Mouse (Mus musculus): Measurements from ENCODE around the gene Hmcn1. TPM values are rescaled to one million over a fixed set of nuclear protein-coding genes. Genes with fewer than 3 reads are reported as not detected.

Gene Hmcn1
- polyA plus RNA-seq, 1 experiment: 0.13 TPM

GRCm38 (mm10) chr1:150645314-150645713 lies 347.9 kb downstream of the Hmcn1 start:
- no peaks in the 10 kb centered on the region for H3K79me3 ChIP-seq (ENCODE audit: low read depth)
- no peaks in the 10 kb centered on the region for H3K79me2 ChIP-seq (ENCODE audit: control insufficient read depth, insufficient read depth)
- H3K4me3 ChIP-seq (ENCODE audit: insufficient read depth, poor library complexity, severe bottlenecking): no peak overlapping the region
- TF ChIP-seq USF1 (IDR thresholded peaks at IDR 0.05; ENCODE audit: low read depth): no peak
- no peak for TF ChIP-seq CTCF (IDR thresholded peaks at IDR 0.05; ENCODE audit: control insufficient read depth, insufficient read depth, insufficient read length)
- TF ChIP-seq MAX (IDR thresholded peaks at IDR 0.05): no peak
- TF ChIP-seq CEBPB (IDR thresholded peaks at IDR 0.05; ENCODE audit: low read depth): no peak
- no peak for TF ChIP-seq MYOG (IDR thresholded peaks at IDR 0.05; ENCODE audit: control insufficient read depth, extremely low read depth, insufficient read length)
- no peak for TF ChIP-seq FOSL1 (IDR thresholded peaks at IDR 0.05; ENCODE audit: insufficient read depth, low read length, poor library complexity, severe bottlenecking)
- TF ChIP-seq MYOD1 (IDR thresholded peaks at IDR 0.05; ENCODE audit: control insufficient read depth, insufficient read length, low read depth): no peak
- H3ac ChIP-seq (ENCODE audit: control insufficient read depth, insufficient read length, low read depth): no peak overlapping the region
- H3K36me3 ChIP-seq (ENCODE audit: control insufficient read depth, insufficient read depth): no peaks in the 10 kb centered on the region
- no peaks in the 10 kb centered on the region for H3K27me3 ChIP-seq (ENCODE audit: control insufficient read depth, insufficient read depth, insufficient read length)

GRCm38 (mm10) chr1:150639522-150639921 lies 353.7 kb downstream of the Hmcn1 start:
- TF ChIP-seq MYOG (IDR thresholded peaks at IDR 0.05; ENCODE audit: control insufficient read depth, extremely low read depth, insufficient read length): no peak
- no peak for TF ChIP-seq CEBPB (IDR thresholded peaks at IDR 0.05; ENCODE audit: low read depth)
- TF ChIP-seq FOSL1 (IDR thresholded peaks at IDR 0.05; ENCODE audit: insufficient read depth, low read length, poor library complexity, severe bottlenecking): no peak
- TF ChIP-seq MYOD1 (IDR thresholded peaks at IDR 0.05; ENCODE audit: control insufficient read depth, insufficient read length, low read depth): no peak
- TF ChIP-seq CTCF (IDR thresholded peaks at IDR 0.05; ENCODE audit: control insufficient read depth, insufficient read depth, insufficient read length): no peak
- TF ChIP-seq USF1 (IDR thresholded peaks at IDR 0.05; ENCODE audit: low read depth): no peak

GRCm38 (mm10) chr1:150632506-150632905 lies 360.7 kb downstream of the Hmcn1 start:
- TF ChIP-seq FOSL1 (IDR thresholded peaks at IDR 0.05; ENCODE audit: insufficient read depth, low read length, poor library complexity, severe bottlenecking): no peak
- Histone ChIP-seq H3K79me2 (ENCODE audit: control insufficient read depth, insufficient read depth) (no peaks in the 10 kb centered on the region), H3K4me3 (ENCODE audit: insufficient read depth, poor library complexity, severe bottlenecking) (no peak overlapping the region), H3K79me3 (ENCODE audit: low read depth) (no peaks in the 10 kb centered on the region), H3K27me3 (ENCODE audit: control insufficient read depth, insufficient read depth, insufficient read length) (peaks cover 6% of the 10 kb centered on the region), H3ac (ENCODE audit: control insufficient read depth, insufficient read length, low read depth) (no peak overlapping the region), H3K36me3 (ENCODE audit: control insufficient read depth, insufficient read depth) (no peaks in the 10 kb centered on the region)

More at GRCm38 (mm10) chr1:150639522-150639921, 353.7 kb downstream of the Hmcn1 start:
- Histone ChIP-seq H3K27me3 (ENCODE audit: control insufficient read depth, insufficient read depth, insufficient read length) (no peaks in the 10 kb centered on the region), H3K36me3 (ENCODE audit: control insufficient read depth, insufficient read depth) (no peaks in the 10 kb centered on the region), H3K79me2 (ENCODE audit: control insufficient read depth, insufficient read depth) (no peaks in the 10 kb centered on the region), H3K4me3 (ENCODE audit: insufficient read depth, poor library complexity, severe bottlenecking) (no peak overlapping the region), H3ac (ENCODE audit: control insufficient read depth, insufficient read length, low read depth) (no peak overlapping the region), H3K79me3 (ENCODE audit: low read depth) (no peaks in the 10 kb centered on the region)

- no peak overlapping the region for H3K4me3 ChIP-seq (ENCODE audit: insufficient read depth, poor library complexity, severe bottlenecking)
- no peaks in the 10 kb centered on the region for H3K36me3 ChIP-seq (ENCODE audit: control insufficient read depth, insufficient read depth)
- no peaks in the 10 kb centered on the region for H3K79me2 ChIP-seq (ENCODE audit: control insufficient read depth, insufficient read depth)
- no peak overlapping the region for H3ac ChIP-seq (ENCODE audit: control insufficient read depth, insufficient read length, low read depth)
- no peaks in the 10 kb centered on the region for H3K79me3 ChIP-seq (ENCODE audit: low read depth)
- peaks cover 6% of the 10 kb centered on the region for H3K27me3 ChIP-seq (ENCODE audit: control insufficient read depth, insufficient read depth, insufficient read length)
- TF ChIP-seq MYOD1 (IDR thresholded peaks at IDR 0.05; ENCODE audit: control insufficient read depth, insufficient read length, low read depth): no peak
- TF ChIP-seq MYOG (IDR thresholded peaks at IDR 0.05; ENCODE audit: control insufficient read depth, extremely low read depth, insufficient read length): no peak
- TF ChIP-seq CEBPB (IDR thresholded peaks at IDR 0.05; ENCODE audit: low read depth): no peak
- no peak for TF ChIP-seq MAX (IDR thresholded peaks at IDR 0.05)
- no peak for TF ChIP-seq CTCF (IDR thresholded peaks at IDR 0.05; ENCODE audit: control insufficient read depth, insufficient read depth, insufficient read length)
- no peak for TF ChIP-seq USF1 (IDR thresholded peaks at IDR 0.05; ENCODE audit: low read depth)
- TF ChIP-seq FOSL1 (IDR thresholded peaks at IDR 0.05; ENCODE audit: insufficient read depth, low read length, poor library complexity, severe bottlenecking): no peak
Measured at GRCm38 (mm10) chr1:150631856-150632171, 361.4 kb downstream of the Hmcn1 start.

- no peaks in the 10 kb centered on the region for H3K79me2 ChIP-seq (ENCODE audit: control insufficient read depth, insufficient read depth)
- H3K36me3 ChIP-seq (ENCODE audit: control insufficient read depth, insufficient read depth): no peaks in the 10 kb centered on the region
- TF ChIP-seq MYOG (IDR thresholded peaks at IDR 0.05; ENCODE audit: control insufficient read depth, extremely low read depth, insufficient read length): no peak
- no peak for TF ChIP-seq MYOD1 (IDR thresholded peaks at IDR 0.05; ENCODE audit: control insufficient read depth, insufficient read length, low read depth)
- TF ChIP-seq CTCF (IDR thresholded peaks at IDR 0.05; ENCODE audit: control insufficient read depth, insufficient read depth, insufficient read length): no peak
- no peak for TF ChIP-seq FOSL1 (IDR thresholded peaks at IDR 0.05; ENCODE audit: insufficient read depth, low read length, poor library complexity, severe bottlenecking)
- no peak for TF ChIP-seq MAX (IDR thresholded peaks at IDR 0.05)
- TF ChIP-seq CEBPB (IDR thresholded peaks at IDR 0.05; ENCODE audit: low read depth): no peak
- TF ChIP-seq USF1 (IDR thresholded peaks at IDR 0.05; ENCODE audit: low read depth): no peak
- no peak overlapping the region for H3K4me3 ChIP-seq (ENCODE audit: insufficient read depth, poor library complexity, severe bottlenecking)
- H3K79me3 ChIP-seq (ENCODE audit: low read depth): no peaks in the 10 kb centered on the region
- no peak overlapping the region for H3ac ChIP-seq (ENCODE audit: control insufficient read depth, insufficient read length, low read depth)
- H3K27me3 ChIP-seq (ENCODE audit: control insufficient read depth, insufficient read depth, insufficient read length): peaks cover 6% of the 10 kb centered on the region
Measured at GRCm38 (mm10) chr1:150631035-150631855, 362.0 kb downstream of the Hmcn1 start.

GRCm38 (mm10) chr1:150623226-150623625 lies 370.0 kb downstream of the Hmcn1 start:
- H3K4me3 ChIP-seq (ENCODE audit: insufficient read depth, poor library complexity, severe bottlenecking): no peak overlapping the region

More at GRCm38 (mm10) chr1:150623226-150623625, 370.0 kb downstream of the Hmcn1 start:
- Histone ChIP-seq H3K36me3 (ENCODE audit: control insufficient read depth, insufficient read depth) (no peaks in the 10 kb centered on the region), H3ac (ENCODE audit: control insufficient read depth, insufficient read length, low read depth) (no peak overlapping the region), H3K27me3 (ENCODE audit: control insufficient read depth, insufficient read depth, insufficient read length) (peaks cover 3% of the 10 kb centered on the region), H3K79me2 (ENCODE audit: control insufficient read depth, insufficient read depth) (no peaks in the 10 kb centered on the region), H3K79me3 (ENCODE audit: low read depth) (no peaks in the 10 kb centered on the region)
- TF ChIP-seq MYOD1 (IDR thresholded peaks at IDR 0.05; ENCODE audit: control insufficient read depth, insufficient read length, low read depth) (no peak), MYOG (IDR thresholded peaks at IDR 0.05; ENCODE audit: control insufficient read depth, extremely low read depth, insufficient read length) (no peak), CTCF (IDR thresholded peaks at IDR 0.05; ENCODE audit: control insufficient read depth, insufficient read depth, insufficient read length) (no peak), FOSL1 (IDR thresholded peaks at IDR 0.05; ENCODE audit: insufficient read depth, low read length, poor library complexity, severe bottlenecking) (no peak)
